Mouse (Mus musculus): ENCODE data around the gene Tulp2. TPM values are rescaled to one million over a fixed set of nuclear protein-coding genes. Genes with fewer than 3 reads are reported as not detected.
"Not testable (repeated sequence)": the region's sequence is repeated elsewhere in the genome, so short reads cannot be mapped to it uniquely, and the experiment has no call there.

Tulp2 gene
- total and polyA plus RNA-seq, 3 experiments: 1.1 to 1.2 TPM; not detected in 1

DNA sequence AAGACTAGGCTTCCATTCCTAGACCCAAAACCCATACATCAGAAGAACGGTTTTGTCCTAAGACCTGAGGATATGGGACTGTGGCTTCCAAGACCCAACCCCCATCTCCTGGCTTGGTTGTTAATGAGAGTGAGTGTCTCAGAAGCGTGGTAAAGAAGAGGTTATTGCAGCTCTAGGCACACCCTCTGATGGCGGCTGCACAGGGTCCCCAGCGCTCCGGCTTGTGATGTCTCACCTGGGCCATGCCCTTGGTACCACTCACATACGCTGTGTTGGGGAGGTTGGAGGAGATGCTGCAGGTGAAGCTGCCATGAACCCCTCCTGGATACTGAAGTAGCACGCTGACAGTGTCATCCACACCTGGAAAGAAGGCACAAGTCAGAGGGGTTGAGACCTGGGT, 2.9 kb upstream of the Tulp2 start:
- TF ChIP-seq USF1 (IDR thresholded peaks at IDR 0.05; ENCODE audit: low read depth, low read length) (no peak), BHLHE40 (IDR thresholded peaks at IDR 0.05; ENCODE audit: borderline replicate concordance, low read depth, low read length) (no peak), JUND (IDR thresholded peaks at IDR 0.05; ENCODE audit: low read depth, low read length) (no peak), TBP (IDR thresholded peaks at IDR 0.05; ENCODE audit: low read depth, low read length) (no peak), GATA1 (IDR thresholded peaks at IDR 0.05; ENCODE audit: low read depth, low read length) (no peak), SIN3A (IDR thresholded peaks at IDR 0.05; ENCODE audit: low read length) (no peak), HCFC1 (IDR thresholded peaks at IDR 0.05; ENCODE audit: low read depth, low read length) (no peak), CTCF (IDR thresholded peaks at IDR 0.05 in 2 of 3, conservative IDR thresholded peaks at IDR 0.05 in 1 of 3; ENCODE audit: control insufficient read depth in 1 of 3, insufficient read depth in 1 of 3, low read depth in 2 of 3, low read length in 3 of 3, poor library complexity in 1 of 3, severe bottlenecking in 1 of 3) (no peak), ETS1 (IDR thresholded peaks at IDR 0.05; ENCODE audit: low read depth, low read length) (no peak), UBTF (IDR thresholded peaks at IDR 0.05; ENCODE audit: borderline replicate concordance, insufficient read depth, low read depth, low read length) (no peak), POLR2AphosphoS2 (IDR thresholded peaks at IDR 0.05; ENCODE audit: low read length) (no peak), NRF1 (IDR thresholded peaks at IDR 0.05; ENCODE audit: insufficient read depth, low read depth, low read length, poor library complexity, severe bottlenecking) (no peak)
- no peak for DNase-seq (ENCODE audit: low read depth, low spot score)
- no peak overlapping the region for H3K9ac ChIP-seq (ENCODE audit: control insufficient read depth, low read depth, low read length, poor library complexity, severe bottlenecking)
- H3K36me3 ChIP-seq (ENCODE audit: control insufficient read depth in 1 of 2, insufficient read depth in 2 of 2, low read length in 2 of 2): peaks cover 0 to 20% of the 10 kb centered on the region in 2 experiments; a peak in 2 of 4 replicates
- no peak overlapping the region for H3K4me3 ChIP-seq (ENCODE audit: control insufficient read depth in 1 of 2, insufficient read depth in 1 of 2, low read depth in 2 of 2, low read length in 2 of 2)
- no peaks in the 10 kb centered on the region for H3K27me3 ChIP-seq (ENCODE audit: control insufficient read depth in 1 of 2, insufficient read depth in 2 of 2, low read length in 2 of 2)
- H3K79me2 ChIP-seq (ENCODE audit: control insufficient read depth, insufficient read depth, low read length, poor library complexity): peaks cover 3% of the 10 kb centered on the region; the same call in 1 of the 2 replicates
- no peak overlapping the region for H3K27ac ChIP-seq (ENCODE audit: control insufficient read depth, low read depth, low read length)
- no peaks in the 10 kb centered on the region for H3K9me3 ChIP-seq (replicated peaks; ENCODE audit: insufficient read depth, low read length)
- H3K4me1 ChIP-seq (ENCODE audit: control insufficient read depth in 1 of 2, insufficient read depth in 2 of 2, low read length in 2 of 2): peaks cover 6 to 24% of the 10 kb centered on the region in 2 experiments; a peak in 3 of 4 replicates

DNA sequence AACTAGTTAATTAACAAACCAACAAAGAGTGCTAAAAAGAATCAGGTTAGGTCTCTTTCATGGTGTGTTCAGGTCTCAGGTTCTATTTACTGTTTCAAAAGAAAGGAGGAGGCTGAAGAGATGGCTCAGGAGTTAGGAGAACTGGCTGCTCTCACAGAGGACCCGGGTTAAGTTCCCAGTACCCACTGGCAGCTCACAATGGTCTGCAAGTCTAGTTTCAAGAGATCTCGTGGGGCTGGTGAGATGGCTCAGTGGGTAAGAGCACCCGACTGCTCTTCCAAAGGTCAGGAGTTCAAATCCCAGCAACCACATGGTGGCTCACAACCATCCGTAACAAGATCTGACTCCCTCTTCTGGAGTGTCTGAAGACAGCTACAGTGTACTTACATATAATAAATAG, 1.4 kb upstream of the Tulp2 start:
- H3K27ac ChIP-seq (ENCODE audit: control insufficient read depth, low read depth, low read length); H3K27me3 ChIP-seq (ENCODE audit: control insufficient read depth in 1 of 2, insufficient read depth in 2 of 2, low read length in 2 of 2); H3K9ac ChIP-seq (ENCODE audit: control insufficient read depth, low read depth, low read length, poor library complexity, severe bottlenecking); H3K4me3 ChIP-seq (ENCODE audit: control insufficient read depth in 1 of 2, insufficient read depth in 1 of 2, low read depth in 2 of 2, low read length in 2 of 2); DNase-seq (ENCODE audit: low read depth, low spot score); H3K79me2 ChIP-seq (ENCODE audit: control insufficient read depth, insufficient read depth, low read length, poor library complexity); H3K9me3 ChIP-seq (replicated peaks; ENCODE audit: insufficient read depth, low read length): not testable (repeated sequence)
- Histone ChIP-seq H3K4me1 (ENCODE audit: control insufficient read depth in 1 of 2, insufficient read depth in 2 of 2, low read length in 2 of 2) (peaks cover 6 to 18% of the 10 kb centered on the region in 2 experiments; a peak in 3 of 4 replicates), H3K36me3 (ENCODE audit: control insufficient read depth in 1 of 2, insufficient read depth in 2 of 2, low read length in 2 of 2) (peaks cover 0 to 16% of the 10 kb centered on the region in 2 experiments; a peak in 2 of 4 replicates)
- peak; percentile 95 for TF ChIP-seq TBP (IDR thresholded peaks at IDR 0.05; ENCODE audit: low read depth, low read length)
- TF ChIP-seq HCFC1 (IDR thresholded peaks at IDR 0.05; ENCODE audit: low read depth, low read length): 0 out of 2 replicates have a peak, but pooled peaks have one; percentile 11
- peak; percentile 23; the same call in 1 of the 2 replicates for TF ChIP-seq ZNF384 (IDR thresholded peaks at IDR 0.05; ENCODE audit: low read depth, low read length)

DNA sequence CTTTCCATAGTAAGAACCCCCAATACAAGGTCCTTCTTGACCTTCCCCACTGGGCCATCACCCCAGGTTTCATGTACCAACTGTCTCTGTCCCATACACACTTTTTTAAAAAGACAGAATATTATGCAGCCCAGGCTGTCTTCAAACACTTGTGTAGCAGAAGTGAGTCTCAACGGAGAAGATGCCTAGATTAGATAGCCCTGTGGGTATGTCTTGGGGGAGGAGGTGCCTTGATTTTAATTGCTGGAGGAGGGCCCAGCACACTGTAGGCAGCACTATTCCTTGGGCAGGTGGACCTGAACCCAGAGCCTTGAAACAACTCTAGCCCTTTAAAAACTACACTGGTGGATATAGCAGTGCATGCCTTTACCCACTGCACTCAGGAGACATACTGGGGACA, 489 bp downstream of the Tulp2 start:
- peak; percentile 53 for TF ChIP-seq ETS1 (IDR thresholded peaks at IDR 0.05; ENCODE audit: low read depth, low read length)
- TF ChIP-seq EP300 (IDR thresholded peaks at IDR 0.05; ENCODE audit: low read depth in 1 of 2, low read length in 2 of 2): peak; percentile 36 to 62; a peak in 2 of 4 replicates
- no peak for TF ChIP-seq KAT2A (conservative IDR thresholded peaks at IDR 0.05; ENCODE audit: low read depth, low read length)
- TF ChIP-seq E2F4 (IDR thresholded peaks at IDR 0.05; ENCODE audit: borderline replicate concordance, low read depth, low read length): no peak
- peak; percentile 71 for TF ChIP-seq RCOR1 (IDR thresholded peaks at IDR 0.05; ENCODE audit: low read depth, low read length)
- TF ChIP-seq TBP (IDR thresholded peaks at IDR 0.05; ENCODE audit: low read depth, low read length): no peak
- TF ChIP-seq ZNF384 (IDR thresholded peaks at IDR 0.05; ENCODE audit: low read depth, low read length): 0 out of 2 replicates have a peak, but pooled peaks have one; percentile 17
- TF ChIP-seq GATA1 (IDR thresholded peaks at IDR 0.05; ENCODE audit: low read depth, low read length): peak; percentile 85
- TF ChIP-seq TCF12 (IDR thresholded peaks at IDR 0.05; ENCODE audit: low read depth, low read length): peak; percentile 46; the same call in 1 of the 2 replicates
- H3K9me3 ChIP-seq (replicated peaks; ENCODE audit: insufficient read depth, low read length): no peaks in the 10 kb centered on the region
- H3K79me2 ChIP-seq (ENCODE audit: control insufficient read depth, insufficient read depth, low read length, poor library complexity): no peaks in the 10 kb centered on the region
- peak; percentile 59 for DNase-seq (ENCODE audit: low read depth, low spot score)
- no peaks in the 10 kb centered on the region for H3K27me3 ChIP-seq (ENCODE audit: control insufficient read depth in 1 of 2, insufficient read depth in 2 of 2, low read length in 2 of 2)
- H3K4me1 ChIP-seq (ENCODE audit: control insufficient read depth in 1 of 2, insufficient read depth in 2 of 2, low read length in 2 of 2): peaks cover 2 to 24% of the 10 kb centered on the region in 2 experiments; a peak in 3 of 4 replicates
- H3K36me3 ChIP-seq (ENCODE audit: control insufficient read depth in 1 of 2, insufficient read depth in 2 of 2, low read length in 2 of 2): peaks cover 0 to 18% of the 10 kb centered on the region in 2 experiments; a peak in 2 of 4 replicates
- H3K27ac ChIP-seq (ENCODE audit: control insufficient read depth, low read depth, low read length): peak overlapping the region; percentile 5; the same call in 1 of the 2 replicates
- no peak overlapping the region for H3K4me3 ChIP-seq (ENCODE audit: control insufficient read depth in 1 of 2, insufficient read depth in 1 of 2, low read depth in 2 of 2, low read length in 2 of 2)
- no peak overlapping the region for H3K9ac ChIP-seq (ENCODE audit: control insufficient read depth, low read depth, low read length, poor library complexity, severe bottlenecking)

Measured in MEL (cell line).